Mouse (Mus musculus) limb, embryonic 11.5 days (tissue): ENCODE results near the gene Flot1. TPM values are rescaled to one million over a fixed set of nuclear protein-coding genes. Genes with fewer than 3 reads are reported as not detected.

ENCODE experiments used
- ATAC-seq: fragments of 200-750 bp; cut with Nextera tagmentation; 2 replicates; pipeline ENCODE4 v1.8.0; 2017; ENCODE audit warnings: low read depth; ENCODE audit not compliant: insufficient number of reproducible peaks, low FRiP score, low TSS enrichment
- DNase-seq: peaks from one replicate; pipeline ENCODE4 v3.0.0-alpha.2; 2015; ENCODE audit warnings: low spot score
- H3K27ac ChIP-seq: fragments of 300-500 bp; sonication (generic); replicated peaks from 2 replicates; pipeline ENCODE4 v1.5.1; 2014; ENCODE audit warnings: low read depth, mild to moderate bottlenecking, low read length
- H3K27me3 ChIP-seq: fragments of 300-500 bp; sonication (generic); 2 replicates; pipeline ENCODE4 v1.6.1; 2014; ENCODE audit warnings: mild to moderate bottlenecking, low read length, mixed read lengths; ENCODE audit not compliant: control insufficient read depth, insufficient read depth
- H3K36me3 ChIP-seq: fragments of 300-500 bp; sonication (generic); 2 replicates; pipeline ENCODE4 v1.6.1; 2014; ENCODE audit warnings: mild to moderate bottlenecking, low read length, moderate library complexity, mixed read lengths; ENCODE audit not compliant: control insufficient read depth, insufficient read depth
- H3K4me1 ChIP-seq: fragments of 300-500 bp; sonication (generic); 2 replicates; pipeline ENCODE4 v1.6.1; 2014; ENCODE audit warnings: low read length, mixed read lengths; ENCODE audit not compliant: control insufficient read depth, insufficient read depth
- H3K4me2 ChIP-seq: fragments of 300-500 bp; sonication (generic); 2 replicates; pipeline ENCODE4 v1.6.1; 2014; ENCODE audit warnings: low read depth, mild to moderate bottlenecking, moderate library complexity; ENCODE audit not compliant: severe bottlenecking
- H3K4me3 ChIP-seq: fragments of 300-500 bp; sonication (generic); 2 replicates; pipeline ENCODE4 v1.5.1; 2014; ENCODE audit warnings: low read depth, low read length
- H3K9ac ChIP-seq: fragments of 300-500 bp; sonication (generic); 2 replicates; pipeline ENCODE4 v1.6.1; 2014; ENCODE audit warnings: mild to moderate bottlenecking, low read length
- H3K9me3 ChIP-seq: fragments of 300-500 bp; sonication (generic); 2 replicates; pipeline ENCODE4 v1.6.1; 2016; ENCODE audit warnings: low read length; ENCODE audit not compliant: control insufficient read depth
- WGBS: fragments of 180-500 bp; shearing (Covaris S2); extraction: QIAGEN DNeasy Blood & Tissue Kit; methylation state at CpG from one replicate; pipeline ENCODE4 v1.1.7; 2014; 5-methylcytosine and 5-hydroxymethylcytosine counted together
- polyA plus RNA-seq: library from polyadenylated mRNA; unstranded; fragments of >200 nt; fragmentation: Nextera tagmentation; extraction: Ambion mirVana; gene quantifications from 2 replicates; pipeline ENCODE4 v1.2.1, GENCODE M21; 2014

Flot1 gene
- polyA plus RNA-seq, 1 experiment from 2014 or later: 47.8 TPM

GRCm38 (mm10) chr17:35841076-35841950 lies 18.3 kb downstream of the Flot1 start, which contains the start of gene Mdc1:
Gene Mdc1, plus strand, starts transcription at chr17:35841515.
- Histone ChIP-seq H3K4me1 (no peaks in the 10 kb centered on the region), H3K36me3 (peaks cover 5% of the 10 kb centered on the region), H3K4me2 (peak within 1 kb of the TSS; percentile 56), H3K27ac (peak within 1 kb of the TSS; percentile 83), H3K9ac (peak within 1 kb of the TSS; percentile 72), H3K4me3 (peak within 1 kb of the TSS; percentile 42), H3K27me3 (no peaks in the 10 kb centered on the region), H3K9me3 (no peaks in the 10 kb centered on the region)
- DNase-seq (peak; percentile 99), ATAC-seq (peak; percentile 94)
- under 1% methylated on average over 59 of the region's 59 CpGs for WGBS

- Histone ChIP-seq H3K27me3 (no peaks in the 10 kb centered on the region), H3K27ac (peak overlapping the region; percentile 83), H3K4me1 (no peaks in the 10 kb centered on the region), H3K9ac (peak overlapping the region; percentile 72), H3K4me3 (peak overlapping the region; percentile 42), H3K9me3 (no peaks in the 10 kb centered on the region), H3K4me2 (peak overlapping the region; percentile 56), H3K36me3 (peaks cover 5% of the 10 kb centered on the region; the same call in 1 of the 2 replicates)
- ATAC-seq: no peak
- DNase-seq: no peak
- WGBS: 15% methylated on average over 11 of the region's 11 CpGs
Measured at GRCm38 (mm10) chr17:35842006-35842405, 19.0 kb downstream of the Flot1 start.

- Histone ChIP-seq H3K27ac (no peak overlapping the region), H3K9me3 (no peaks in the 10 kb centered on the region), H3K36me3 (peaks cover 16% of the 10 kb centered on the region), H3K27me3 (no peaks in the 10 kb centered on the region), H3K9ac (no peak overlapping the region), H3K4me1 (no peaks in the 10 kb centered on the region), H3K4me2 (no peak overlapping the region), H3K4me3 (no peak overlapping the region; the same call in 1 of the 2 replicates)
- DNase-seq (no peak), ATAC-seq (no peak)
- 95% methylated on average over 3 of the region's 3 CpGs for WGBS
Measured at GRCm38 (mm10) chr17:35843514-35843913, 20.5 kb downstream of the Flot1 start.

- no peak overlapping the region for H3K9ac ChIP-seq
Measured at GRCm38 (mm10) chr17:35848112-35848511, 25.1 kb downstream of the Flot1 start.

GRCm38 (mm10) chr17:35850974-35851373 lies 27.9 kb downstream of the Flot1 start:
- H3K9me3 ChIP-seq: no peaks in the 10 kb centered on the region
- ATAC-seq: no peak

More at GRCm38 (mm10) chr17:35848112-35848511, 25.1 kb downstream of the Flot1 start:
- H3K27ac ChIP-seq: no peak overlapping the region
- ATAC-seq (no peak), DNase-seq (no peak)
- 58% methylated on average over 1 of the region's 1 CpGs for WGBS
- no peaks in the 10 kb centered on the region for H3K4me1 ChIP-seq
- no peak overlapping the region for H3K4me2 ChIP-seq
- no peaks in the 10 kb centered on the region for H3K27me3 ChIP-seq
- H3K4me3 ChIP-seq: no peak overlapping the region
- H3K9me3 ChIP-seq: no peaks in the 10 kb centered on the region
- peaks cover 38% of the 10 kb centered on the region for H3K36me3 ChIP-seq

GRCm38 (mm10) chr17:35859371-35859770 lies 36.3 kb downstream of the Flot1 start:
- no peak overlapping the region for H3K27ac ChIP-seq
- no peaks in the 10 kb centered on the region for H3K4me1 ChIP-seq
- no peaks in the 10 kb centered on the region for H3K27me3 ChIP-seq
- ATAC-seq (no peak), DNase-seq (no peak)
- no peak overlapping the region for H3K9ac ChIP-seq
- 89% methylated on average over 1 of the region's 1 CpGs for WGBS
- H3K36me3 ChIP-seq: peaks cover 3% of the 10 kb centered on the region
- H3K9me3 ChIP-seq: no peaks in the 10 kb centered on the region
- no peak overlapping the region for H3K4me3 ChIP-seq
- no peak overlapping the region for H3K4me2 ChIP-seq

More at GRCm38 (mm10) chr17:35850974-35851373, 27.9 kb downstream of the Flot1 start:
- H3K9ac ChIP-seq: no peak overlapping the region
- DNase-seq: no peak
- no peaks in the 10 kb centered on the region for H3K27me3 ChIP-seq
- H3K27ac ChIP-seq: no peak overlapping the region
- peaks cover 39% of the 10 kb centered on the region for H3K36me3 ChIP-seq
- H3K4me3 ChIP-seq: no peak overlapping the region
- 91% methylated on average over 3 of the region's 3 CpGs for WGBS
- H3K4me2 ChIP-seq: no peak overlapping the region
- H3K4me1 ChIP-seq: no peaks in the 10 kb centered on the region

GRCm38 (mm10) chr17:35859835-35860234 lies 36.8 kb downstream of the Flot1 start:
- Histone ChIP-seq H3K27me3 (no peaks in the 10 kb centered on the region), H3K9ac (no peak overlapping the region), H3K27ac (no peak overlapping the region), H3K4me2 (no peak overlapping the region), H3K4me1 (peaks cover 2% of the 10 kb centered on the region; the same call in 1 of the 2 replicates), H3K4me3 (no peak overlapping the region), H3K9me3 (no peaks in the 10 kb centered on the region), H3K36me3 (peaks cover 3% of the 10 kb centered on the region)
- no peak for ATAC-seq
- 79% methylated on average over 2 of the region's 2 CpGs for WGBS
- DNase-seq: no peak

- H3K36me3 ChIP-seq: peaks cover 3% of the 10 kb centered on the region
- no peak for DNase-seq
- H3K4me1 ChIP-seq: peaks cover 5% of the 10 kb centered on the region; the same call in 1 of the 2 replicates
- no peaks in the 10 kb centered on the region for H3K27me3 ChIP-seq
- H3K4me3 ChIP-seq: peak overlapping the region; percentile 52
- no peak overlapping the region; the same call in 1 of the 2 replicates for H3K9ac ChIP-seq
- H3K27ac ChIP-seq: no peak overlapping the region
- peak overlapping the region; percentile 49 for H3K4me2 ChIP-seq
- no peak; the same call in 1 of the 2 replicates for ATAC-seq
- 5% methylated on average over 12 of the region's 12 CpGs for WGBS
- no peaks in the 10 kb centered on the region for H3K9me3 ChIP-seq
Measured at GRCm38 (mm10) chr17:35860831-35861197, 37.8 kb downstream of the Flot1 start.
